ENCODE assay signal across 8 mouse cellular contexts in genomic region chr2:163586384-163587261, GRCm38 (mm10). TPM values are rescaled to one million over a fixed set of nuclear protein-coding genes. Genes with fewer than 3 reads are reported as not detected.
DNase-seq lines count a peak whose midpoint lies in the region; ATAC-seq and TF ChIP-seq lines count a peak whose summit lies in the region.

No protein-coding gene starts in this region.

- TF ChIP-seq RAD21 in CH12.LX (IDR thresholded peaks at IDR 0.05; ENCODE audit: low read depth, low read length), result peak; percentile 41

- no peaks in the 10 kb centered on the region for H3K36me3 ChIP-seq in hindbrain, embryonic 11.5 days (ENCODE audit: control insufficient read depth, insufficient read depth, low read length)
- H3K36me3 ChIP-seq in hindbrain, embryonic 13.5 days, result no peaks in the 10 kb centered on the region
- H3K36me3 ChIP-seq in CH12.LX (replicated peaks in 1 of 2; ENCODE audit: control insufficient read depth in 1 of 2, insufficient read depth in 1 of 2, low read length in 1 of 2), result no peaks in the 10 kb centered on the region
- no peaks in the 10 kb centered on the region for H3K36me3 ChIP-seq in liver, embryonic 11.5 days (ENCODE audit: control insufficient read depth, insufficient read depth, low read length)

- H3K9me3 ChIP-seq in hindbrain, embryonic 11.5 days (ENCODE audit: control insufficient read depth, low read length), result no peaks in the 10 kb centered on the region
- H3K9me3 ChIP-seq in hindbrain, embryonic 13.5 days, result no peaks in the 10 kb centered on the region
- H3K9me3 ChIP-seq in CH12.LX (replicated peaks; ENCODE audit: low read length), result no peaks in the 10 kb centered on the region
- H3K9me3 ChIP-seq in liver, embryonic 11.5 days (ENCODE audit: control insufficient read depth, low read length), result no peaks in the 10 kb centered on the region

- no peak for TF ChIP-seq POLR2A in CH12.LX (IDR thresholded peaks at IDR 0.05; ENCODE audit: low read depth, low read length)
- TF ChIP-seq POLR2A in brain, embryonic 14.5 days (IDR thresholded peaks at IDR 0.05; ENCODE audit: borderline replicate concordance, extremely low read depth, insufficient read depth, insufficient read length, poor library complexity, severe bottlenecking), result no peak

- no peak overlapping the region for H3K4me2 ChIP-seq in hindbrain, embryonic 11.5 days (replicated peaks; ENCODE audit: low read depth, low read length)
- H3K4me2 ChIP-seq in hindbrain, embryonic 13.5 days, result no peak overlapping the region
- H3K4me2 ChIP-seq in CH12.LX (ENCODE audit: insufficient read depth, low read depth, poor library complexity, severe bottlenecking), result no peak overlapping the region
- H3K4me2 ChIP-seq in liver, embryonic 11.5 days, result peak overlapping the region; percentile 10; the same call in 1 of the 2 replicates

- no peaks in the 10 kb centered on the region for H3K79me2 ChIP-seq in CH12.LX (replicated peaks; ENCODE audit: control insufficient read depth, extremely low read depth, insufficient read depth, poor library complexity, severe bottlenecking)

- no peaks in the 10 kb centered on the region for H3K4me1 ChIP-seq in hindbrain, embryonic 11.5 days (replicated peaks; ENCODE audit: control insufficient read depth, insufficient read depth, low read length)
- 0 out of 2 replicates have a peak, but pooled peaks cover 8% of the 10 kb centered on the region for H3K4me1 ChIP-seq in hindbrain, embryonic 13.5 days (replicated peaks)
- H3K4me1 ChIP-seq in CH12.LX (ENCODE audit: control insufficient read depth in 1 of 2, insufficient read depth in 2 of 2), result peaks cover 9 to 35% of the 10 kb centered on the region in 2 experiments
- peaks cover 2% of the 10 kb centered on the region for H3K4me1 ChIP-seq in liver, embryonic 11.5 days (replicated peaks; ENCODE audit: control insufficient read depth, insufficient read depth, low read length)

- in situ Hi-C loops in CH12.LX (cut with MboI; ENCODE audit: low pct_ligation_motif_present, low pct_unique_long_range_greater_than_20kb, low sequenced_read_pairs), result no loop called here

- H3K27me3 ChIP-seq in hindbrain, embryonic 11.5 days (ENCODE audit: control insufficient read depth, insufficient read depth, low read length), result no peaks in the 10 kb centered on the region
- no peaks in the 10 kb centered on the region for H3K27me3 ChIP-seq in hindbrain, embryonic 13.5 days
- H3K27me3 ChIP-seq in CH12.LX (replicated peaks), result no peaks in the 10 kb centered on the region
- no peaks in the 10 kb centered on the region for H3K27me3 ChIP-seq in liver, embryonic 11.5 days (replicated peaks; ENCODE audit: control insufficient read depth, insufficient read depth, low read length)

- WGBS in hindbrain, embryonic 11.5 days, result 50% methylated on average over 19 of the region's 19 CpGs
- 48% methylated on average over 19 of the region's 19 CpGs for WGBS in hindbrain, embryonic 13.5 days
- 41% methylated on average over 19 of the region's 19 CpGs for WGBS in liver, embryonic 11.5 days

- H3K27ac ChIP-seq in hindbrain, embryonic 11.5 days (ENCODE audit: low read depth, low read length), result no peak overlapping the region
- H3K27ac ChIP-seq in hindbrain, embryonic 13.5 days, result no peak overlapping the region
- H3K27ac ChIP-seq in CH12.LX (ENCODE audit: insufficient read depth, low read depth), result no peak overlapping the region
- peak overlapping the region; percentile 4; the same call in 1 of the 2 replicates for H3K27ac ChIP-seq in liver, embryonic 11.5 days (ENCODE audit: low read depth, low read length)

- no peak for TF ChIP-seq EP300 in CH12.LX (IDR thresholded peaks at IDR 0.05; ENCODE audit: low read length)

- dilution Hi-C loops in CH12.LX (cut with MboI; ENCODE audit: extremely low pct_ligation_motif_present, extremely low pct_unique_long_range_greater_than_20kb, low sequenced_read_pairs), result no loop called here

- TF ChIP-seq CTCF in CH12.LX (conservative IDR thresholded peaks at IDR 0.05 in 1 of 2, IDR thresholded peaks at IDR 0.05 in 1 of 2; ENCODE audit: low read depth in 2 of 2, low read length in 2 of 2), result peak; percentile 75 to 82
- TF ChIP-seq CTCF in brain, embryonic 14.5 days (IDR thresholded peaks at IDR 0.05; ENCODE audit: borderline replicate concordance, extremely low read depth, insufficient read depth, insufficient read length), result peak; percentile 83

- peak; percentile 76 for DNase-seq in hindbrain, embryonic 11.5 days (ENCODE audit: low spot score)
- DNase-seq in CH12.LX (ENCODE audit: extremely low read depth), result peak; percentile 51
- DNase-seq in brain, embryonic 14.5 days (ENCODE audit: low read depth), result peak; percentile 40
- peak; percentile 59 for DNase-seq in liver, embryonic 11.5 days (ENCODE audit: low spot score)
- peak; percentile 25 for DNase-seq in retina, postnatal 7 days (ENCODE audit: low read depth, low spot score)
- no peak for DNase-seq in right cerebral cortex, postnatal 36 days (ENCODE audit: low spot score in 2 of 2)

- no peak for ATAC-seq in hindbrain, embryonic 11.5 days (ENCODE audit: low FRiP score)
- no peak for ATAC-seq in hindbrain, embryonic 13.5 days (ENCODE audit: low FRiP score)
- peak; percentile 57 for ATAC-seq in liver, embryonic 11.5 days (replicated peaks; ENCODE audit: low FRiP score)
- ATAC-seq in inflammation-experienced regulatory T-cells, adult 6 months, result no peak

- H3K9ac ChIP-seq in hindbrain, embryonic 11.5 days (ENCODE audit: low read depth, low read length), result no peak overlapping the region
- no peak overlapping the region for H3K9ac ChIP-seq in hindbrain, embryonic 13.5 days
- H3K9ac ChIP-seq in CH12.LX (ENCODE audit: insufficient read depth, low read depth), result no peak overlapping the region
- no peak overlapping the region for H3K9ac ChIP-seq in liver, embryonic 11.5 days (ENCODE audit: low read depth, low read length)

- no peak overlapping the region for H3K4me3 ChIP-seq in hindbrain, embryonic 11.5 days (ENCODE audit: low read depth, low read length)
- no peak overlapping the region for H3K4me3 ChIP-seq in hindbrain, embryonic 13.5 days
- H3K4me3 ChIP-seq in CH12.LX (replicated peaks in 1 of 3; ENCODE audit: low read depth in 2 of 3, low read length in 2 of 3, poor library complexity in 1 of 3), result no peak overlapping the region
- no peak overlapping the region for H3K4me3 ChIP-seq in liver, embryonic 11.5 days (ENCODE audit: low read depth, low read length)

TF ChIP-seq in CH12.LX, 34 proteins besides CTCF, POLR2A, EP300 and RAD21 (continues in another document):
- TF ChIP-seq PAX5 (IDR thresholded peaks at IDR 0.05; ENCODE audit: low read length) (no peak), MEF2A (IDR thresholded peaks at IDR 0.05; ENCODE audit: borderline replicate concordance, low read depth, low read length) (no peak), JUN (IDR thresholded peaks at IDR 0.05; ENCODE audit: insufficient read depth, low read depth, low read length) (no peak), POLR2AphosphoS2 (IDR thresholded peaks at IDR 0.05; ENCODE audit: low read depth, low read length) (no peak), TCF12 (IDR thresholded peaks at IDR 0.05; ENCODE audit: low read depth, low read length) (no peak), JUND (conservative IDR thresholded peaks at IDR 0.05; ENCODE audit: low read depth, low read length) (no peak), ETS1 (conservative IDR thresholded peaks at IDR 0.05; ENCODE audit: low read depth, low read length) (no peak), ZNF384 (IDR thresholded peaks at IDR 0.05; ENCODE audit: low read depth, low read length) (no peak), SMC3 (IDR thresholded peaks at IDR 0.05; ENCODE audit: low read depth, low read length) (peak; percentile 52), CHD1 (IDR thresholded peaks at IDR 0.05; ENCODE audit: low read depth, low read length) (no peak), CHD2 (IDR thresholded peaks at IDR 0.05; ENCODE audit: low read length) (no peak), KAT2A (IDR thresholded peaks at IDR 0.05; ENCODE audit: insufficient replicate concordance, low read length) (no peak), NELFE (IDR thresholded peaks at IDR 0.05; ENCODE audit: low read depth, low read length) (no peak), RCOR1 (conservative IDR thresholded peaks at IDR 0.05; ENCODE audit: low read depth, low read length) (no peak), HCFC1 (IDR thresholded peaks at IDR 0.05; ENCODE audit: low read depth, low read length) (no peak), E2F4 (IDR thresholded peaks at IDR 0.05; ENCODE audit: insufficient replicate concordance, low read depth, low read length) (no peak), NRF1 (IDR thresholded peaks at IDR 0.05; ENCODE audit: low read depth, low read length) (no peak), USF2 (conservative IDR thresholded peaks at IDR 0.05; ENCODE audit: low read depth, low read length) (no peak), MXI1 (IDR thresholded peaks at IDR 0.05; ENCODE audit: low read depth, low read length) (peak; percentile 41; the same call in 1 of the 2 replicates), MYC (IDR thresholded peaks at IDR 0.05; ENCODE audit: low read depth, low read length) (0 out of 2 replicates have a peak, but pooled peaks have one; percentile 57), MAX (IDR thresholded peaks at IDR 0.05; ENCODE audit: low read length) (peak; percentile 77), TBP (conservative IDR thresholded peaks at IDR 0.05; ENCODE audit: low read depth, low read length) (no peak)

RNA-seq across cellular contexts. Expression of gene Ttpal, which starts 15.5 kb away (rescaled TPM):
- polyA plus RNA-seq in hindbrain, embryonic 11.5 days (2014; fragmentation: Nextera tagmentation; extraction: Ambion mirVana), result 40.2 and 42.2 TPM in 2 replicates
- polyA plus RNA-seq in hindbrain, embryonic 13.5 days (2015; fragmentation: Nextera tagmentation; extraction: Ambion mirVana), result 42.0 and 48.1 TPM in 2 replicates
- total RNA-seq in CH12.LX (2012; rRNA removed) (25.7 and 26.2 TPM in 2 replicates), CH12.LX (2014; rRNA removed) (32.5 and 38.9 TPM in 2 replicates)
- 17.3 and 21.9 TPM in 2 replicates for polyA plus RNA-seq in CH12.LX (2012; ENCODE audit: insufficient read length, low read depth)
- polyA plus RNA-seq in brain, embryonic 14.5 days (2012; rRNA removed), result 32.5 and 35.8 TPM in 2 replicates
- polyA plus RNA-seq in liver, embryonic 11.5 days (2014; fragmentation: Nextera tagmentation; extraction: Ambion mirVana), result 26.1 and 29.2 TPM in 2 replicates
- polyA plus RNA-seq in inflammation-experienced regulatory T-cells, adult 6 months (2017; shearing (Covaris generic)), result 10 to 100 TPM; 37.3 to 41.8 (median 40.6) TPM

RNA-seq across cellular contexts. Expression of gene Serinc3, which starts 58.3 kb away (rescaled TPM):
- polyA plus RNA-seq in hindbrain, embryonic 11.5 days (2014; fragmentation: Nextera tagmentation; extraction: Ambion mirVana), result 35.7 and 38.4 TPM in 2 replicates
- 37.5 and 38.7 TPM in 2 replicates for polyA plus RNA-seq in hindbrain, embryonic 13.5 days (2015; fragmentation: Nextera tagmentation; extraction: Ambion mirVana)
- total RNA-seq in CH12.LX (2012; rRNA removed), result 345 and 358 TPM in 2 replicates
- total RNA-seq in CH12.LX (2014; rRNA removed), result 411 and 467 TPM in 2 replicates
- 493 and 611 TPM in 2 replicates for polyA plus RNA-seq in CH12.LX (2012; ENCODE audit: insufficient read length, low read depth)
- polyA plus RNA-seq in brain, embryonic 14.5 days (2012; rRNA removed), result 88.3 and 93.9 TPM in 2 replicates
- 116 TPM in 2 replicates for polyA plus RNA-seq in liver, embryonic 11.5 days (2014; fragmentation: Nextera tagmentation; extraction: Ambion mirVana)
- 100 to 1,000 TPM; 124 to 178 (median 145) TPM for polyA plus RNA-seq in inflammation-experienced regulatory T-cells, adult 6 months (2017; shearing (Covaris generic))

Comparison
In these comparisons a context has a peak if more than half of its experiments do, and no peak if none do; other contexts are left out.
1. DNase-seq: peak in hindbrain, embryonic 11.5 days (single experiment), CH12.LX (single experiment), brain, embryonic 14.5 days (single experiment), liver, embryonic 11.5 days (single experiment) and retina, postnatal 7 days (single experiment); none in right cerebral cortex, postnatal 36 days (0 of 2).